In the genomic region with DNA sequence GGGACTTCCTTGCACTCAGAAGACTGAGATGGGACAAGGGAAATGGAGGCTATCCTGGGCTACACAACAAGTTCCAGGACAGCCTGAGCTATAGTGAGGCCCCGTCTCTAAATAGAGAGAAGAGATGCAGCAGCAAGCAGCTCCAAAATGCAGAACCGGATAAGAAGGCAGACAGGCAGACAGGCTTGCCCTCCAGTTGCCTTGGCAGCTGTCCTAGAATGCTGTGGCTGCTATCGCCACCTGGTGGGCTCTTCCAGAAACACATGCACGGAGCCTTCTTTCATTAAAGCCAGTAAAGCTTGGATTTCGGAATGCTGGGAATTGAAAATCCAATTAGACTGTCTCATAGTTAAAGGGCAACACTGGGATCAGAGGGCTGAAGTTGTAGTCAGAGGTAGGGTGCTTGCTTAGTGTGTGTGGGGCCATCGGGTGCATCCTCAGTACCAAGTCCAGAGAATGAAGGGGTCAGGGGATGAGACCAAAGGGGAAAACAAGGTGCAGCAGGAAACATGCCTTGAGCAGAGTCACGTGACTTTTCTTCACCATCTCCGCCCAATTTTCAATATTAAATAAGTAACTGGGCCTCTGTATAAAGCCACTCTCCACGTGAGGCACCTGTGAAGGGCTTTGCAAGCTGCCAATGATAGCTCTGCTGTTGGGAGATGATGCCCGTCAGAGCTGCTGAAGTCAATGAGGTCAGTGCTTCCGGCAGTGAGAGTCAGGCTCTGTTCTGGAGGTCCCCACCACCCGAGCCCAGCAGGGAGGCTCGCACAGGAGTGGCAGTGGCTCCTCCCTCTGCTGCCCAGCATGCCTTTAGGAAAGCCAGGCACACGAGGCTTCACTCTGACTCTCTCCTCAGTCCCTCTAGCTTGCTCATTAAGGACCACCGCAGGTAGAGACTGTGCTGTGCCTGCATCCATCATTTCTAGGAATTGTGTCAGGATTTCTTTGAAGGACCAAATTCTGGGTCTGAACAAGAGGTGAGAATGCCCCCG, we compare ENCODE assay signal across 8 mouse cellular contexts.
DNase-seq lines count a peak whose midpoint lies in the region; ATAC-seq and TF ChIP-seq lines count a peak whose summit lies in the region.

No protein-coding gene starts in this region.

- ATAC-seq in forebrain, embryonic 15.5 days (replicated peaks): peak; percentile 55; the same call in 1 of the 2 replicates
- peak; percentile 26 for ATAC-seq in neural tube, embryonic 15.5 days (ENCODE audit: low FRiP score)

- no peak overlapping the region for H3K4me3 ChIP-seq in forebrain, embryonic 15.5 days
- H3K4me3 ChIP-seq in neural tube, embryonic 15.5 days (replicated peaks): no peak overlapping the region
- no peak overlapping the region for H3K4me3 ChIP-seq in testis, adult 2 months (ENCODE audit: control insufficient read depth, low read depth, low read length)

- intact Hi-C loops in heart, postnatal 14 days (cut with DNase I): loop anchor here (1.0 to 5.0 kb wide), 4 partner anchors 16 to 380 kb away; no protein-coding TSS in a partner anchor

- no peaks in the 10 kb centered on the region for H3K27me3 ChIP-seq in forebrain, embryonic 15.5 days
- no peaks in the 10 kb centered on the region for H3K27me3 ChIP-seq in neural tube, embryonic 15.5 days (replicated peaks)
- H3K27me3 ChIP-seq in testis, adult 2 months (ENCODE audit: control insufficient read depth, insufficient read depth, low read length): no peaks in the 10 kb centered on the region

- TF ChIP-seq POLR2A in testis, adult 2 months (IDR thresholded peaks at IDR 0.05; ENCODE audit: control insufficient read depth, low read depth, low read length): no peak

- peak overlapping the region; percentile 32; the same call in 1 of the 2 replicates for H3K27ac ChIP-seq in forebrain, embryonic 15.5 days (replicated peaks)
- no peak overlapping the region for H3K27ac ChIP-seq in neural tube, embryonic 15.5 days (replicated peaks)
- no peak overlapping the region for H3K27ac ChIP-seq in testis, adult 2 months (ENCODE audit: control insufficient read depth, insufficient read depth, low read depth, low read length)

- H3K4me2 ChIP-seq in forebrain, embryonic 15.5 days (replicated peaks): no peak overlapping the region
- no peak overlapping the region for H3K4me2 ChIP-seq in neural tube, embryonic 15.5 days

- no peaks in the 10 kb centered on the region for H3K36me3 ChIP-seq in forebrain, embryonic 15.5 days
- no peaks in the 10 kb centered on the region for H3K36me3 ChIP-seq in neural tube, embryonic 15.5 days
- no peaks in the 10 kb centered on the region for H3K36me3 ChIP-seq in testis, adult 2 months (ENCODE audit: control insufficient read depth, insufficient read depth, low read length)

- peak; percentile 84; the same call in 1 of the 2 replicates for TF ChIP-seq CTCF in testis, adult 2 months (IDR thresholded peaks at IDR 0.05; ENCODE audit: control insufficient read depth, insufficient read depth, insufficient replicate concordance, low read depth, low read length)

- peaks cover 49% of the 10 kb centered on the region for H3K4me1 ChIP-seq in forebrain, embryonic 15.5 days
- peaks cover 43% of the 10 kb centered on the region for H3K4me1 ChIP-seq in neural tube, embryonic 15.5 days
- H3K4me1 ChIP-seq in testis, adult 2 months (ENCODE audit: control insufficient read depth, insufficient read depth, low read length): no peaks in the 10 kb centered on the region

- 20% methylated on average over 16 of the region's 16 CpGs for WGBS in forebrain, embryonic 15.5 days
- WGBS in neural tube, embryonic 15.5 days: 24% methylated on average over 16 of the region's 16 CpGs

- no peaks in the 10 kb centered on the region for H3K9me3 ChIP-seq in forebrain, embryonic 15.5 days
- H3K9me3 ChIP-seq in neural tube, embryonic 15.5 days (replicated peaks): no peaks in the 10 kb centered on the region

- peak; percentile 69 for DNase-seq in ES-CJ7 (ENCODE audit: low read depth, low spot score)
- peak; percentile 81 for DNase-seq in cerebellum, adult 11-12 months
- peak; percentile 84 to 88 for DNase-seq in heart, postnatal 14 days
- peak; percentile 71 to 87 for DNase-seq in kidney, postnatal 36 days
- peak; percentile 66 to 76 for DNase-seq in lung, adult 18-20 months

- 0 out of 2 replicates have a peak overlapping the region, but pooled peaks have one; percentile 23 for H3K9ac ChIP-seq in forebrain, embryonic 15.5 days (replicated peaks)
- H3K9ac ChIP-seq in neural tube, embryonic 15.5 days (replicated peaks): no peak overlapping the region
